ENCODE assay signal across 16 mouse cellular contexts in the genomic region with DNA sequence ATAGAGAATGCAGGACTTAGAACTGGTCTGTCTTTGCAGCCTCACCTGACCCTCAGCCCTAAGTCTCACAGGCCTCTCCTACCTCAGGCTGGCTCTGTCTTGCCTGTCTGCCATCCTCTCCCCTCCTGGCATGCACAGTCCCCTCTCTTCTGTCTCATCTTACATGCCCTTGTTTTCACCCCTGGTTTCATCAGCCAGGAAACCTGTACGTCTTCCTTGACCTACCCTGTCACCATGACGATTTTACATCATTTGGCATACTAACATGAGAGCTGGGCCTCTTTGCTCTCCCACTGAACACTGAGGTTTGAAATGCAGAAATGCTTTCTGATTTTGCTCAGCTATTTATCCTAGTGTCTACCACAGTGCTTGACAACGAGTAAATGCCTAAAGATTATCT.
"Had no signal": no experiment of that assay in that cellular context is flagged by ENCODE, and none has a peak within 500 bp of the region (broad histone marks: within the 10 kb centered on the region; RNA-seq: fewer than 3 reads in every experiment).

No protein-coding gene starts in this region.

- H3K36me3 ChIP-seq: limb, embryonic 12.5 days; liver, embryonic 13.5 days; lung, embryonic 15.5 days; midbrain, embryonic 12.5 days; neural tube, embryonic 15.5 days had no signal

- ATAC-seq: liver, postnatal 0 days had no signal

- H3K9ac ChIP-seq: limb, embryonic 12.5 days; liver, embryonic 13.5 days; liver, postnatal 0 days; lung, embryonic 15.5 days; midbrain, embryonic 12.5 days; neural tube, embryonic 15.5 days had no signal

- H3K4me1 ChIP-seq: limb, embryonic 12.5 days; liver, embryonic 13.5 days; lung, embryonic 15.5 days had no signal

- H3K4me2 ChIP-seq: limb, embryonic 12.5 days; liver, embryonic 13.5 days; lung, embryonic 15.5 days; midbrain, embryonic 12.5 days; neural tube, embryonic 15.5 days had no signal

- H3K27ac ChIP-seq: limb, embryonic 12.5 days; liver, embryonic 13.5 days; lung, embryonic 15.5 days; macrophage; midbrain, embryonic 12.5 days; neural tube, embryonic 15.5 days had no signal

- H3K27me3 ChIP-seq: limb, embryonic 12.5 days; liver, embryonic 13.5 days; lung, embryonic 15.5 days; midbrain, embryonic 12.5 days; neural tube, embryonic 15.5 days had no signal

- DNase-seq: kidney, postnatal 25 days; liver; liver, embryonic 13.5 days; liver, postnatal 0 days; lung, postnatal 14 days; retina, postnatal 1 day; right cerebral cortex, postnatal 4 days; spleen, adult 18-20 months; thymus, adult 18-20 months; thymus, postnatal 14 days had no signal

- H3K9me3 ChIP-seq: limb, embryonic 12.5 days; liver, embryonic 13.5 days; lung, embryonic 15.5 days; megakaryocyte, embryonic 14.5 days; midbrain, embryonic 12.5 days; neural tube, embryonic 15.5 days had no signal

- H3K4me3 ChIP-seq: limb, embryonic 12.5 days; liver, embryonic 13.5 days; lung, embryonic 15.5 days; megakaryocyte, embryonic 14.5 days; midbrain, embryonic 12.5 days; neural tube, embryonic 15.5 days had no signal
